In genomic region chr14:15011408-15011807, GRCm38 (mm10) we compare ENCODE assay signal across 29 mouse cellular contexts.
A peak's percentile ranks its signal among the peaks of the same experiment; 100 is the strongest.
DNase-seq lines count a peak whose midpoint lies in the region; ATAC-seq and TF ChIP-seq lines count a peak whose summit lies in the region.
"Had no signal": no experiment of that assay in that cellular context is flagged by ENCODE, and none has a peak within 500 bp of the region (broad histone marks: within the 10 kb centered on the region; RNA-seq: fewer than 3 reads in every experiment).

No protein-coding gene starts in this region.

- no peak for ATAC-seq in midbrain, embryonic 14.5 days (ENCODE audit: low FRiP score, low TSS enrichment)
- ATAC-seq: forebrain, embryonic 15.5 days; hindbrain, embryonic 16.5 days; Patski had no signal

- no peaks in the 10 kb centered on the region for H3K27me3 ChIP-seq in midbrain, embryonic 14.5 days (ENCODE audit: control insufficient read depth, insufficient read depth, low read length)
- no peaks in the 10 kb centered on the region for H3K27me3 ChIP-seq in midbrain, embryonic 10.5 days (ENCODE audit: low read depth, poor library complexity, severe bottlenecking)
- no peaks in the 10 kb centered on the region for H3K27me3 ChIP-seq in thymus, adult 2 months (ENCODE audit: control insufficient read depth, insufficient read depth, low read length)
- H3K27me3 ChIP-seq in kidney, adult 2 months (replicated peaks; ENCODE audit: control insufficient read depth, insufficient read depth, low read length): no peaks in the 10 kb centered on the region
- H3K27me3 ChIP-seq: CH12.LX; embryonic facial prominence, embryonic 13.5 days; forebrain, embryonic 12.5 days; forebrain, embryonic 15.5 days; hindbrain, embryonic 13.5 days; Patski had no signal

- no peaks in the 10 kb centered on the region for H3K36me3 ChIP-seq in midbrain, embryonic 14.5 days (ENCODE audit: control insufficient read depth, insufficient read depth, low read length)
- H3K36me3 ChIP-seq in midbrain, embryonic 10.5 days: no peaks in the 10 kb centered on the region
- H3K36me3 ChIP-seq in thymus, adult 2 months (ENCODE audit: control insufficient read depth, insufficient read depth, low read length): no peaks in the 10 kb centered on the region
- no peaks in the 10 kb centered on the region for H3K36me3 ChIP-seq in kidney, adult 2 months (ENCODE audit: control insufficient read depth, insufficient read depth, low read length)
- H3K36me3 ChIP-seq: embryonic facial prominence, embryonic 10.5 days; embryonic facial prominence, embryonic 13.5 days; forebrain, embryonic 12.5 days; forebrain, embryonic 15.5 days; G1E; hindbrain, embryonic 13.5 days had no signal

- peak; percentile 23 for DNase-seq in midbrain, embryonic 14.5 days
- DNase-seq in midbrain, embryonic 10.5 days (ENCODE audit: low spot score): no peak
- DNase-seq in thymus, postnatal 0 days (ENCODE audit: low spot score): peak; percentile 14
- no peak for DNase-seq in thymus, adult 2 months
- DNase-seq in CD4-positive helper T cell, adult 2 months (ENCODE audit: low read depth, low spot score): peak; percentile 24
- peak; percentile 19 for DNase-seq in brain, embryonic 14.5 days (ENCODE audit: low read depth)
- no peak for DNase-seq in kidney, adult 2 months
- DNase-seq in kidney, postnatal 36 days: no peak
- DNase-seq: adrenal gland, postnatal 10 days; B cell, adult 2 months; cerebellum, adult 11-12 months; cerebellum, adult 8-10 months; cerebellum, postnatal 10 days; cerebellum, postnatal 36 days; embryo, embryonic 11 days; gastrocnemius, postnatal 10 days; gastrocnemius, postnatal 36 days; heart, adult 2 months had no signal

- TF ChIP-seq CTCF in thymus, adult 2 months (IDR thresholded peaks at IDR 0.05; ENCODE audit: borderline replicate concordance, control insufficient read depth, extremely low read depth, insufficient read depth, low read length, poor library complexity): no peak
- no peak for TF ChIP-seq CTCF in brain, embryonic 14.5 days (IDR thresholded peaks at IDR 0.05; ENCODE audit: borderline replicate concordance, extremely low read depth, insufficient read depth, insufficient read length)
- no peak for TF ChIP-seq CTCF in kidney, adult 2 months (conservative IDR thresholded peaks at IDR 0.05; ENCODE audit: insufficient read depth, insufficient read length, low read depth, low read length)

- no peak for TF ChIP-seq POLR2A in thymus, adult 2 months (IDR thresholded peaks at IDR 0.05; ENCODE audit: control insufficient read depth, extremely low read depth, insufficient read depth, low read length, poor library complexity)
- no peak for TF ChIP-seq POLR2A in brain, embryonic 14.5 days (IDR thresholded peaks at IDR 0.05; ENCODE audit: borderline replicate concordance, extremely low read depth, insufficient read depth, insufficient read length, poor library complexity, severe bottlenecking)
- TF ChIP-seq POLR2A in kidney, adult 2 months (IDR thresholded peaks at IDR 0.05; ENCODE audit: low read depth, low read length): no peak

- H3K4me1 ChIP-seq in midbrain, embryonic 14.5 days (ENCODE audit: control insufficient read depth, insufficient read depth, low read length): no peaks in the 10 kb centered on the region
- H3K4me1 ChIP-seq in midbrain, embryonic 10.5 days: no peaks in the 10 kb centered on the region
- no peaks in the 10 kb centered on the region for H3K4me1 ChIP-seq in thymus, adult 2 months (replicated peaks; ENCODE audit: control insufficient read depth, insufficient read depth, low read length)
- no peaks in the 10 kb centered on the region for H3K4me1 ChIP-seq in kidney, adult 2 months (ENCODE audit: control insufficient read depth, insufficient read depth, low read length)
- H3K4me1 ChIP-seq: embryonic facial prominence, embryonic 10.5 days; embryonic facial prominence, embryonic 13.5 days; forebrain, embryonic 12.5 days; forebrain, embryonic 15.5 days; hindbrain, embryonic 13.5 days had no signal

- no peak overlapping the region for H3K27ac ChIP-seq in midbrain, embryonic 14.5 days (replicated peaks; ENCODE audit: low read depth, low read length)
- no peak overlapping the region for H3K27ac ChIP-seq in midbrain, embryonic 10.5 days (replicated peaks)
- no peak overlapping the region for H3K27ac ChIP-seq in thymus, adult 2 months (ENCODE audit: control insufficient read depth, insufficient read depth, low read length)
- no peak overlapping the region for H3K27ac ChIP-seq in kidney, adult 2 months (ENCODE audit: insufficient read depth, low read depth, low read length)
- H3K27ac ChIP-seq: embryonic facial prominence, embryonic 10.5 days; embryonic facial prominence, embryonic 13.5 days; forebrain, embryonic 12.5 days; forebrain, embryonic 15.5 days; heart, adult 2 months; hindbrain, embryonic 13.5 days had no signal

- H3K4me3 ChIP-seq in midbrain, embryonic 14.5 days (replicated peaks; ENCODE audit: low read depth, low read length): no peak overlapping the region
- H3K4me3 ChIP-seq in midbrain, embryonic 10.5 days: no peak overlapping the region
- no peak overlapping the region for H3K4me3 ChIP-seq in thymus, adult 2 months (ENCODE audit: control insufficient read depth, insufficient read depth, low read length)
- H3K4me3 ChIP-seq in kidney, adult 2 months (ENCODE audit: insufficient read depth, low read depth, low read length): no peak overlapping the region
- H3K4me3 ChIP-seq: embryonic facial prominence, embryonic 10.5 days; embryonic facial prominence, embryonic 13.5 days; erythroblast, embryonic 14.5 days; forebrain, embryonic 12.5 days; forebrain, embryonic 15.5 days; heart, adult 2 months; hindbrain, embryonic 13.5 days had no signal

- 72% methylated on average over 4 of the region's 4 CpGs for WGBS in midbrain, embryonic 14.5 days
- 76% methylated on average over 4 of the region's 4 CpGs for WGBS in midbrain, embryonic 10.5 days
- 30% methylated on average over 4 of the region's 4 CpGs for WGBS in thymus, adult 2 months
- 70% methylated on average over 4 of the region's 4 CpGs for WGBS in kidney, adult 2 months

- no peak overlapping the region for H3K9ac ChIP-seq in midbrain, embryonic 14.5 days (replicated peaks; ENCODE audit: low read length)
- H3K9ac ChIP-seq: embryonic facial prominence, embryonic 13.5 days; forebrain, embryonic 12.5 days; forebrain, embryonic 15.5 days; hindbrain, embryonic 13.5 days had no signal

- H3K4me2 ChIP-seq in midbrain, embryonic 14.5 days (ENCODE audit: low read length): no peak overlapping the region
- H3K4me2 ChIP-seq: embryonic facial prominence, embryonic 13.5 days; forebrain, embryonic 12.5 days; forebrain, embryonic 15.5 days; heart, embryonic 11.5 days; hindbrain, embryonic 13.5 days had no signal

- no peaks in the 10 kb centered on the region for H3K9me3 ChIP-seq in midbrain, embryonic 14.5 days (ENCODE audit: control insufficient read depth, low read length)
- no peaks in the 10 kb centered on the region for H3K9me3 ChIP-seq in midbrain, embryonic 10.5 days (replicated peaks)
- H3K9me3 ChIP-seq: embryonic facial prominence, embryonic 10.5 days; embryonic facial prominence, embryonic 13.5 days; forebrain, embryonic 12.5 days; forebrain, embryonic 15.5 days; G1E; hindbrain, embryonic 13.5 days had no signal

Comparison
In these comparisons a context has a peak if more than half of its experiments do, and no peak if none do; other contexts are left out.
1. DNase-seq: peak in midbrain, embryonic 14.5 days (single experiment), thymus, postnatal 0 days (single experiment), CD4-positive helper T cell, adult 2 months (single experiment) and brain, embryonic 14.5 days (single experiment); none in midbrain, embryonic 10.5 days (single experiment), thymus, adult 2 months (single experiment), kidney, adult 2 months (single experiment) and kidney, postnatal 36 days (0 of 2).